Mouse (Mus musculus) cerebellum, adult 2 months (tissue): ENCODE results near the gene Tmem52.
"Not testable (repeated sequence)": the region's sequence is repeated elsewhere in the genome, so short reads cannot be mapped to it uniquely, and the experiment has no call there.

ENCODE experiments used
- CTCF ChIP-seq: fragments of 200-500 bp; IDR thresholded peaks from 2 replicates; pipeline ENCODE4 v1.5.1; 2011; ENCODE audit warnings: low read depth, mild to moderate bottlenecking, control low read depth, low read length, moderate library complexity, borderline replicate concordance; ENCODE audit not compliant: insufficient read depth
- POLR2A ChIP-seq: fragments of 200-500 bp; IDR thresholded peaks from 2 replicates; pipeline ENCODE4 v1.6.1; 2011; ENCODE audit warnings: low read length, control low read depth, borderline replicate concordance; ENCODE audit not compliant: insufficient read depth

DNA sequence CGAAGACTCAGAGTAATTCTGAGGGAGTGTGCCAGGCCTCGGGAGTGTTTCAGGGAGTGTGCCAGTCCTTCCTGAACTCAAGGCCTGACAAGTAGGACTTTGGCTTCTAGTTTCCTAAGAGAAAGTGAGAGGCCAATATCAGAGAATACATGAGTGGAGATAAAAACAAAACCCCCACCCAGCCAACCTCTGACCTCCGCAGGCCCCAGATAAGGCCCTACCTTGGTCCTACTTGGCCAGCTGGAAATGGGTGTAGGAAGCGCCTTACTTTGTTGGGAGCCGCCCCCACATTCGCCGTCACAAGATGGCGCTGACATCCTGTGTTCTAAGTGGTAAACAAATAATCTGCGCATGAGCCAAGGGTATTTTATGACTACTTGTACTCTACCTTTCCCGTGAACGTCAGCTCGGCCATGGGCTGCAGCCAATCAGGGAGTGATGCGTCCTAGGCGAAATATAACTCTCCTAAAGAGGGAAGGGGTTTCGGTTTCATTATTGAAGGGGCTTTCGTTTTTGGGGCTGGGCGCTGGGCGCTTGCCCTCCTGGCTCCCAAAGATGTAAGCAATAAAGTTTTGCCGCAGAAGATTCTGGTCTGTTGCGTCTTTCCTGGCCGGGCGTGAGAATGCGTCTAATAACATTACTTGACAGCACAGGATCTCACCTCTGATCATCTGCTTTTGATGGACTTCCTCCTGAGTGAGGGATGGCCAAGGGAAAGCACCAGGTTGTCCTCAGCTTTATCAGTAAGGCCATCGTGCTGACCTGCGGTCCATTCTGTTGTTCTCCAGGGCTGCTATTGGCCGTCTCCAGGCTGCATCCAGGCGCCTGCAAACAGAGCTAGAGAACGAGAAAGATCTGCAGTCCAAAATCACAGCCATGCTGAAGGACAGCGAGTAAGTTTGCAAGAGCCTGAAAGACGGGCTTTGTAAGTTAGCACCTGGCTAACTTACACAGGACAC lies 47.2 kb upstream of the Tmem52 start:
- not testable (repeated sequence) for TF ChIP-seq CTCF, POLR2A
